In genomic region chr1:191132934-191133333, GRCm38 (mm10) we compare ENCODE assay signal across 18 mouse cellular contexts. TPM values are rescaled to one million over a fixed set of nuclear protein-coding genes. Genes with fewer than 3 reads are reported as not detected.
DNase-seq lines count a peak whose midpoint lies in the region; ATAC-seq and TF ChIP-seq lines count a peak whose summit lies in the region.
"Had no signal": no experiment of that assay in that cellular context is flagged by ENCODE, and none has a peak within 500 bp of the region (broad histone marks: within the 10 kb centered on the region; RNA-seq: fewer than 3 reads in every experiment).

No protein-coding gene starts in this region.

- no peaks in the 10 kb centered on the region for H3K27me3 ChIP-seq in intestine, embryonic 16.5 days (replicated peaks; ENCODE audit: control insufficient read depth, insufficient read depth, low read length)
- no peaks in the 10 kb centered on the region for H3K27me3 ChIP-seq in intestine, postnatal 0 days (replicated peaks; ENCODE audit: control insufficient read depth, insufficient read depth, low read length)
- H3K27me3 ChIP-seq in MEL (ENCODE audit: control insufficient read depth in 1 of 2, insufficient read depth in 2 of 2, low read length in 2 of 2), result no peaks in the 10 kb centered on the region
- H3K27me3 ChIP-seq: limb, embryonic 15.5 days; midbrain, embryonic 13.5 days; Patski had no signal

- H3K9ac ChIP-seq in intestine, embryonic 16.5 days (ENCODE audit: low read depth, low read length), result no peak overlapping the region
- H3K9ac ChIP-seq in intestine, postnatal 0 days (ENCODE audit: low read depth, low read length), result no peak overlapping the region
- peak overlapping the region; percentile 40 for H3K9ac ChIP-seq in MEL (ENCODE audit: control insufficient read depth, low read depth, low read length, poor library complexity, severe bottlenecking)
- H3K9ac ChIP-seq: limb, embryonic 15.5 days; midbrain, embryonic 13.5 days had no signal

- no peak overlapping the region for H3K4me2 ChIP-seq in intestine, embryonic 16.5 days (ENCODE audit: low read depth, low read length)
- no peak overlapping the region for H3K4me2 ChIP-seq in intestine, postnatal 0 days (replicated peaks; ENCODE audit: low read depth)
- H3K4me2 ChIP-seq: limb, embryonic 15.5 days; midbrain, embryonic 13.5 days had no signal

- H3K36me3 ChIP-seq in intestine, embryonic 16.5 days (ENCODE audit: control insufficient read depth, insufficient read depth, low read length), result no peaks in the 10 kb centered on the region
- no peaks in the 10 kb centered on the region for H3K36me3 ChIP-seq in intestine, postnatal 0 days (ENCODE audit: control insufficient read depth, insufficient read depth)
- peaks cover 0 to 17% of the 10 kb centered on the region in 2 experiments; a peak in 2 of 4 replicates for H3K36me3 ChIP-seq in MEL (ENCODE audit: control insufficient read depth in 1 of 2, insufficient read depth in 2 of 2, low read length in 2 of 2)
- H3K36me3 ChIP-seq: limb, embryonic 15.5 days; midbrain, embryonic 13.5 days had no signal

- H3K79me2 ChIP-seq in MEL (ENCODE audit: control insufficient read depth, insufficient read depth, low read length, poor library complexity), result no peaks in the 10 kb centered on the region

- peak; percentile 68 for DNase-seq in MEL (ENCODE audit: low read depth, low spot score)
- no peak for DNase-seq in cerebellum, adult 9-11 months
- DNase-seq in gastrocnemius, postnatal 4 days (ENCODE audit: low spot score in 2 of 2), result no peak
- DNase-seq: cerebellum, adult 2 months; gastrocnemius, postnatal 36 days; layer of hippocampus, adult 9-11 months; right cerebral cortex, postnatal 25 days; thymus, adult 18-20 months had no signal

- H3K4me1 ChIP-seq in intestine, embryonic 16.5 days (ENCODE audit: control insufficient read depth, insufficient read depth, low read length), result peaks cover 9% of the 10 kb centered on the region
- peaks cover 5% of the 10 kb centered on the region; the same call in 1 of the 2 replicates for H3K4me1 ChIP-seq in intestine, postnatal 0 days (replicated peaks; ENCODE audit: control insufficient read depth, insufficient read depth, low read length)
- H3K4me1 ChIP-seq in MEL (ENCODE audit: control insufficient read depth in 1 of 2, insufficient read depth in 2 of 2, low read length in 2 of 2), result peaks cover 12 to 28% of the 10 kb centered on the region in 2 experiments
- H3K4me1 ChIP-seq: limb, embryonic 15.5 days; midbrain, embryonic 13.5 days had no signal

- 64% methylated on average over 5 of the region's 5 CpGs for WGBS in intestine, embryonic 16.5 days
- WGBS in intestine, postnatal 0 days, result 42% methylated on average over 5 of the region's 5 CpGs

- peak; percentile 82 to 87 for TF ChIP-seq EP300 in MEL (IDR thresholded peaks at IDR 0.05; ENCODE audit: low read depth in 1 of 2, low read length in 2 of 2)

- H3K9me3 ChIP-seq in intestine, embryonic 16.5 days (ENCODE audit: control insufficient read depth, low read length), result no peaks in the 10 kb centered on the region
- no peaks in the 10 kb centered on the region for H3K9me3 ChIP-seq in intestine, postnatal 0 days (ENCODE audit: control insufficient read depth)
- no peaks in the 10 kb centered on the region for H3K9me3 ChIP-seq in MEL (replicated peaks; ENCODE audit: insufficient read depth, low read length)
- H3K9me3 ChIP-seq: limb, embryonic 15.5 days; midbrain, embryonic 13.5 days had no signal

- no peak for TF ChIP-seq POLR2A in MEL (IDR thresholded peaks at IDR 0.05; ENCODE audit: control insufficient read depth in 1 of 2, insufficient read depth in 1 of 2, low read depth in 1 of 2, low read length in 2 of 2, poor library complexity in 1 of 2)

- no peak overlapping the region for H3K4me3 ChIP-seq in intestine, embryonic 16.5 days (ENCODE audit: low read length)
- H3K4me3 ChIP-seq in intestine, postnatal 0 days (ENCODE audit: low read depth, low read length), result no peak overlapping the region
- H3K4me3 ChIP-seq in MEL (ENCODE audit: control insufficient read depth in 1 of 2, insufficient read depth in 1 of 2, low read depth in 2 of 2, low read length in 2 of 2), result peak overlapping the region; percentile 29 to 36
- H3K4me3 ChIP-seq: limb, embryonic 15.5 days; midbrain, embryonic 13.5 days had no signal

- no peak for TF ChIP-seq RAD21 in MEL (IDR thresholded peaks at IDR 0.05; ENCODE audit: low read depth, low read length)

- no peak overlapping the region for H3K27ac ChIP-seq in intestine, embryonic 16.5 days (ENCODE audit: low read length)
- H3K27ac ChIP-seq in intestine, postnatal 0 days (ENCODE audit: low read depth, low read length), result no peak overlapping the region
- peak overlapping the region; percentile 43 for H3K27ac ChIP-seq in MEL (ENCODE audit: control insufficient read depth, low read depth, low read length)
- H3K27ac ChIP-seq: limb, embryonic 15.5 days; midbrain, embryonic 13.5 days had no signal

- ATAC-seq in intestine, embryonic 16.5 days, result peak; percentile 21; the same call in 1 of the 2 replicates
- no peak for ATAC-seq in intestine, postnatal 0 days
- peak; percentile 86 for ATAC-seq in granulocyte monocyte progenitor cell, adult 5-6 weeks (replicated peaks; ENCODE audit: poor library complexity, severe bottlenecking)
- ATAC-seq in megakaryocyte, adult 5-6 weeks (ENCODE audit: poor library complexity, severe bottlenecking), result peak; percentile 73
- ATAC-seq: CD4-positive, CD25-positive, alpha-beta regulatory T cell, adult 4 months; midbrain, embryonic 13.5 days; Patski had no signal

- no peak for TF ChIP-seq CTCF in intestine, postnatal 0 days (IDR thresholded peaks at IDR 0.05; ENCODE audit: low read depth)
- TF ChIP-seq CTCF in MEL (IDR thresholded peaks at IDR 0.05 in 2 of 3, conservative IDR thresholded peaks at IDR 0.05 in 1 of 3; ENCODE audit: control insufficient read depth in 1 of 3, insufficient read depth in 1 of 3, low read depth in 2 of 3, low read length in 3 of 3, poor library complexity in 1 of 3, severe bottlenecking in 1 of 3), result no peak

TF ChIP-seq in MEL, 35 proteins besides CTCF, POLR2A, EP300 and RAD21 (continues in another document):
- TF ChIP-seq UBTF (IDR thresholded peaks at IDR 0.05; ENCODE audit: borderline replicate concordance, insufficient read depth, low read depth, low read length), result no peak
- peak; percentile 30; the same call in 1 of the 2 replicates for TF ChIP-seq ELF1 (IDR thresholded peaks at IDR 0.05; ENCODE audit: low read depth, low read length)
- 0 out of 2 replicates have a peak, but pooled peaks have one; percentile 25 for TF ChIP-seq HCFC1 (IDR thresholded peaks at IDR 0.05; ENCODE audit: low read depth, low read length)
- no peak for TF ChIP-seq POLR2AphosphoS5 (IDR thresholded peaks at IDR 0.05; ENCODE audit: borderline replicate concordance, low read depth, low read length)
- no peak for TF ChIP-seq MXI1 (IDR thresholded peaks at IDR 0.05; ENCODE audit: low read depth, low read length)
- peak; percentile 91 for TF ChIP-seq TCF12 (IDR thresholded peaks at IDR 0.05; ENCODE audit: low read depth, low read length)
- TF ChIP-seq CHD1 (IDR thresholded peaks at IDR 0.05; ENCODE audit: low read depth, low read length), result no peak
- TF ChIP-seq BHLHE40 (IDR thresholded peaks at IDR 0.05; ENCODE audit: borderline replicate concordance, low read depth, low read length), result no peak
- no peak for TF ChIP-seq KAT2A (conservative IDR thresholded peaks at IDR 0.05; ENCODE audit: low read depth, low read length)
- TF ChIP-seq USF1 (IDR thresholded peaks at IDR 0.05; ENCODE audit: low read depth, low read length), result no peak
- TF ChIP-seq MAX (IDR thresholded peaks at IDR 0.05; ENCODE audit: low read length), result no peak
- TF ChIP-seq MYB (IDR thresholded peaks at IDR 0.05; ENCODE audit: low read depth, low read length), result no peak
- peak; percentile 90 for TF ChIP-seq GATA1 (IDR thresholded peaks at IDR 0.05; ENCODE audit: low read depth, low read length)
- 0 out of 2 replicates have a peak, but pooled peaks have one; percentile 22 for TF ChIP-seq NELFE (IDR thresholded peaks at IDR 0.05; ENCODE audit: low read depth, low read length)
- no peak for TF ChIP-seq SMC3 (IDR thresholded peaks at IDR 0.05; ENCODE audit: low read depth, low read length)
- TF ChIP-seq POLR2AphosphoS2 (IDR thresholded peaks at IDR 0.05; ENCODE audit: low read length), result no peak
- no peak for TF ChIP-seq GABPA (IDR thresholded peaks at IDR 0.05; ENCODE audit: low read depth, low read length)
- TF ChIP-seq TBP (IDR thresholded peaks at IDR 0.05; ENCODE audit: low read depth, low read length), result no peak
- TF ChIP-seq RCOR1 (IDR thresholded peaks at IDR 0.05; ENCODE audit: low read depth, low read length), result peak; percentile 45; the same call in 1 of the 2 replicates
- no peak for TF ChIP-seq ZMIZ1 (IDR thresholded peaks at IDR 0.05; ENCODE audit: low read depth, low read length)
- TF ChIP-seq JUND (IDR thresholded peaks at IDR 0.05; ENCODE audit: low read depth, low read length), result no peak
- TF ChIP-seq ZKSCAN1 (IDR thresholded peaks at IDR 0.05; ENCODE audit: low read depth, low read length), result no peak

RNA-seq across cellular contexts. Expression of gene Fam71a, which starts 31.7 kb away (rescaled TPM):
- not detected in 2 replicates for polyA plus RNA-seq in intestine, embryonic 16.5 days (2015; fragmentation: Nextera tagmentation; extraction: Ambion mirVana)
- polyA plus RNA-seq in intestine, postnatal 0 days (2015; fragmentation: Nextera tagmentation; extraction: Ambion mirVana), result not detected in 2 replicates
- total RNA-seq in MEL (2012; rRNA removed), result not detected in 2 replicates
- polyA plus RNA-seq in MEL (2012; ENCODE audit: insufficient read depth in 1 of 2, insufficient read length in 2 of 2, low read depth in 1 of 2, low replicate concordance in 2 of 2, missing spikeins in 1 of 2), result not detected
- total RNA-seq in granulocyte monocyte progenitor cell, adult 5-6 weeks (2014; fragmentation: Nextera tagmentation), result not detected in 2 replicates
- total RNA-seq in granulocyte monocyte progenitor cell, adult 5-6 weeks (2017), result 0.17 and 1.1 TPM in 2 replicates
- total RNA-seq in megakaryocyte, adult 5-6 weeks (2015), result 0.14 and 0.49 TPM in 2 replicates
- 0.24 TPM in 1 of 2 replicates, not detected in the other for total RNA-seq in megakaryocyte, adult 5-6 weeks (2017)
- not detected for total RNA-seq in gastrocnemius, postnatal 4 days (2021)
- total RNA-seq: gastrocnemius, postnatal 36 days; left cerebral cortex, postnatal 10 days had no signal
- polyA plus RNA-seq: CD4-positive, CD25-positive, alpha-beta regulatory T cell, adult 4 months; cerebellum, adult 2 months; kidney, embryonic 14.5 days; limb, embryonic 15.5 days; midbrain, embryonic 13.5 days had no signal

RNA-seq across cellular contexts. Expression of gene Batf3, which starts 35.3 kb away (rescaled TPM):
- polyA plus RNA-seq in intestine, embryonic 16.5 days (2015; fragmentation: Nextera tagmentation; extraction: Ambion mirVana), result 8.4 and 9.0 TPM in 2 replicates
- 6.9 and 7.3 TPM in 2 replicates for polyA plus RNA-seq in intestine, postnatal 0 days (2015; fragmentation: Nextera tagmentation; extraction: Ambion mirVana)
- total RNA-seq in MEL (2012; rRNA removed), result 1.5 and 2.4 TPM in 2 replicates
- polyA plus RNA-seq in MEL (2012; ENCODE audit: insufficient read depth in 1 of 2, insufficient read length in 2 of 2, low read depth in 1 of 2, low replicate concordance in 2 of 2, missing spikeins in 1 of 2), result 1 to 10 TPM in 1 of 2 experiments, not detected in 1; 2.4 TPM
- total RNA-seq in granulocyte monocyte progenitor cell, adult 5-6 weeks (2014; fragmentation: Nextera tagmentation), result not detected in 2 replicates
- total RNA-seq in granulocyte monocyte progenitor cell, adult 5-6 weeks (2017), result not detected in 2 replicates
- 5.2 and 11.7 TPM in 2 replicates for total RNA-seq in megakaryocyte, adult 5-6 weeks (2015)
- total RNA-seq in megakaryocyte, adult 5-6 weeks (2017), result 1.8 and 3.4 TPM in 2 replicates
- 1 to 10 TPM in 1 of 2 experiments, under 1 TPM in 1; 0.47 to 2.7 TPM for total RNA-seq in gastrocnemius, postnatal 4 days (2021)
- total RNA-seq: gastrocnemius, postnatal 36 days had no signal
- polyA plus RNA-seq: CD4-positive, CD25-positive, alpha-beta regulatory T cell, adult 4 months had no signal

Comparison
In these comparisons a context has a peak if more than half of its experiments do, and no peak if none do; other contexts are left out.
1. H3K4me3 ChIP-seq: peak in MEL (2 of 2); none in intestine, embryonic 16.5 days (single experiment) and intestine, postnatal 0 days (single experiment).